Mouse (Mus musculus) T-helper 17 cell (primary cell): ENCODE data around the gene Slc25a34.

Experiments
- in situ Hi-C, 2 experiments: fragments of 300-600 bp; cut with MboI, MseI; formaldehyde crosslinking; loops; 1 replicate in 1 of 2; 2 replicates in 1 of 2; pipeline ENCODE4 v1.15.1; 2025; ENCODE audit warnings: high pct_unique_total_duplicates in 2 of 2

The Slc25a34 gene

DNA sequence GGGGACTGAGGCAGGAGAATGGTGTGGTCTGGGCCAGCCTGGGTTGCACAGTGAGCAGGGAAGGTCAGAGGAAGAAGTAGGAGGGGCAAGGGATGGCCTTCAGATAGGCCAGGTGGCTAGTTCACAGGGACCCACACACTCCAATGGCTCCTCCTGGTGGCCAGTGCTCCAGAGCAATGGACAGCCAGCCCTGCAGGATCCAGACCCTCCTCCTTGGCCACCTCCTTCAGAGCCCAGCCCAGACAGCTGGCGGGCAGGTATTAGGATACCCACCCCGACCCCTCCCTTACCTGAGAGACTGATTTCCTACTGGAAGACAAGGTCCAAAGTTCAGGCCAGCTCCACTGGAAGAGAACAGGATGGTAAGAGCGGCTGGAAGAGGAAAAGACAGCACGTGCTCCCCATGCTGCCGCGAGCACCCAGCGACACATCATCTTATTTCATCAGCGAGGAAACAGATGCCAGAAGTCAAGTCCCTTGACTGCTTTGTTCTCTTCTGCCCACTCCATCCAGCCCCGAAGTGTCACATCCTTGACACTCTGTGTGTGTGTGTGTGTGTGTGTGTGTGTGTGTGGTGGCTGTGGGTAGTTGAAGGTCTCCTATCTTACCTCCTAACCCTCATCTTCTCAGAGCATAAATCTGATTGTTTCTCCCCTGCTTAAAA, 27.9 kb downstream of the Slc25a34 start:
- in situ Hi-C loops = no loop called here

DNA sequence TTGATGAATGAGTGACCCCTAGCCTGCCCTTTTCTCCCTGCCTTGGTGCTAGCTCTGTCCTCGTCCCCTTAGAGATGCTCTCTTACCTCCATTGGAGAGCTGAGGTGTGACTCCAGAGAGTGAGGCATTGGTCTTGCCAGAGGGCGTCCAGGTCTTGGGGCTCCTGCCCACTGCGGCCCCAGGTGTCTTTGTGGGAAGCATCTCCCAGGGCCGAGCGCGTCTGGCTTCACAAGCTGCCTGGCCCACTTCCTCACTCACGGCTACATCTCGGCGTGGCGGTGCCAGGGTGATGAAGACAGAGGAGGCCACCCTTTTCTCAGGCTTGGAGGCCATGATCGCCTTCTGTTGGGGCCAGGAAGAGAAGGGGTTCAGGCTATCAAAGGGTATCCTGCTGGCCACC, 28.5 kb downstream of the Slc25a34 start:
- in situ Hi-C loops = no loop called here

DNA sequence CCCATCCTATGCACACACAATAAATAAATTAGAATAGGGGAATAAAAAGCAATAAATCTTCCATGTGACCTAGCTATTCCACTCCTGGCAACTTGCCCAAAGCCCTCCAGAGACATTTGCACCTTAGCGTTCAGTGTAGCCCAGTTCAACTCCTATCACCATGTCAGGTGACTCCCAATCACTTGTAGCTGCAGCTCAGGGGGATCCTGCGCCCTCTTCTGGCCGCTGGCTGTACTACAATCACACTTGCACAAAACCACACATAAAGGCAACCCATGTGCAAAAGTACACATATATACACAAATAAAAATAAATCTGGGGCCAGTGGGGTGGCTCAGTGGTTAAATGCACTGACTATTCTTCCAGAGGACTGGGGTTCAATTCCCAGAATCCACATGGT, 32.1 kb downstream of the Slc25a34 start:
- in situ Hi-C loops = no loop called here

DNA sequence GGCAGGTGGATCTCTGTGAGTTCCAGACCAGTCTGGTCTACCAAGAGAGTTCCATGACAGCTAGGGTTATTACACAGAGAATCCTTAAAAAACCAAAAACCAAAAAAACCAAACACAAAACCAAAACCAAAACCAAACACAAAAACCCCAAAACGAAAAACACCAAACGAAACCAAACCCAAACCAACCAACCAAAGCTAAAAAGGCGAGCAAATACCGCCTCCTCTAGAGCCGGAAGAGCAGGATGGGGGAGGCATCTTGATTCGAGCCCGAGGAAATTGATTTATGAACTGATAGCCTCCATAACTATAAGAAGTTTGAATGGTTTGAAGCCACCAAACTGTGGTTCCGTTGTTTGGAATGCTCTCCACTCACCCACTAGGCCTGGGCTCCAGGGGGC, 39.7 kb downstream of the Slc25a34 start:
- in situ Hi-C loops = no loop called here

DNA sequence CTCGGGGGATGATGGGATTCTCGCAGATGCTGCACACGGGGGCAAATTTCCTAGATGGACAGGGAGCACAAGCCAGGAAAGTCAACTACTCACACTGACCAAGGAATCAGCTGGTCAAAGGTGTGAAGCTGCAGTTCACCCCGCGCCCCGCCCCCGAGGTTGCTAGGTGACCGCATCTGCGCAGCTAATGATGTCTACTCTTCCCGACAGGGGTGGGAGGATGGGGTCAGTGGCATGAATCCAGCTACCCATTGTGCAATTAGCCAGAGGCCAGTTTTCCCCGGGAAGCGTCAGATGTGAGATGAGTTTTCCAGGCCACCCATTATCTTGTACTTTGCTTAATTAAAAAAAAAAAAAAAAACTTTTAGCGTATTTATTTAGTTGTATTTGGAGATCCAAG, 42.6 kb downstream of the Slc25a34 start:
- in situ Hi-C loops = no loop called here

DNA sequence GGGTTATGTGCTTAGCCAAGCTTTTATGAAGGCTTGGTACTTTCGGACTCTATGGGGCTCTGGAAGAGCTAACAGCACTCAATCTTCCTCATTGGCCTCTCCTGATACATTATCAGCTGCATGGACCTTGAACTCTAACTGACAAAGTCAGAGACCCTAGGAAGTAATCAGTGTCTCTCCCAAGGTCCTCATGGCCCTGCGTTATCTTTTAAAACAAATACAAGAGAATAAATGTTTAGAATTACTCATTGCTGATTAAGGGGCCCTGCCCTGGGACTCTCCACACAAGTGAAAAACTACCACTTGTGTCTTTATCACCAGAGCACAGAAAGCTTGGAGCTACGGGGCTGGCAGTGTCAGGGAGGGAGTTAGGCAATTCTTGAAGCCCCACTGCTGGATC, 44.8 kb downstream of the Slc25a34 start:
- in situ Hi-C loops = loop anchor here (5.0 to 10.0 kb wide), 2 partner anchors 107 to 184 kb away; partner anchors contain the start of gene Clcnka (in 1 of the 2)

DNA sequence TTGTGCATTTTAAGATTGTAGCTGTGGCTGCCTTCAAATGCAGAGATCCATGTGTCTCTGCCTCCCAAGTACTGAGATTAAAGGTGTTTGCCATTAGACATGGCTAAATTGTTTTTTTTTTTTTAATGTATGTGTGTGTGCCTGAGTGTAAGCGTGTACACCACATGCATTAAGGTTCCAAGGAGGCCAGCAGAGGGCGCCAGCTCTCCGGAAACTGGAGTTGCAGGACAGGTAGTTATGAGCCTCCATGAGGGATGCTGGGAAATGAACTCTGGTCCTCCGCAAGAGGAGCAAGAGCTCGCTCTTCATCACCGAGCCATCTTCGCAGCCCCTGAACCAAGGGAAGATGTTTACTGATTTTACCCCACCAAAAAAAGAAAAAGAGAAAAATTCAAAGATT, 46.7 kb downstream of the Slc25a34 start:
- in situ Hi-C loops = loop anchor here (5.0 to 10.0 kb wide), 2 partner anchors 105 to 182 kb away; partner anchors contain the start of gene Clcnka (in 1 of the 2)

DNA sequence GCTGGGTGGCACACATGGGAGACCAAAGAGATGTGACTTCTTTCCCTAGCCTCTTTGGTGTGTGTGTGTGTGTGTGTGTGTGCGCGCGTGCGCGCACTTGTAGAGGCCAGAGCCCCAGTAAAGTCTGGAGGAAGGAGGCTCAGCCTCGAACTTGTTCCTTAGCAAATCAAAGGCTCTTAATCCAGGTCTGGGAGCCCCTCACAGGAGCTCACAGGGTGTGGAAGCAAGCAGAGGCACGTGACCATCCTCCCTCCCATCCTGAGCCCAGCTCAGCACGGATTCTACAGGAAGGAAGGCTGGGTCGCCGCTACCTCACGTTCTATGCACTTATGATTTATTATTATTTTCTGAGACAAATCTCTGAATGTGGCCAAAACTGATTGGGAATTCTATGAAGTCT, 47.2 kb downstream of the Slc25a34 start:
- in situ Hi-C loops = loop anchor here (5.0 to 10.0 kb wide), 2 partner anchors 104 to 182 kb away; partner anchors contain the start of gene Clcnka (in 1 of the 2)

DNA sequence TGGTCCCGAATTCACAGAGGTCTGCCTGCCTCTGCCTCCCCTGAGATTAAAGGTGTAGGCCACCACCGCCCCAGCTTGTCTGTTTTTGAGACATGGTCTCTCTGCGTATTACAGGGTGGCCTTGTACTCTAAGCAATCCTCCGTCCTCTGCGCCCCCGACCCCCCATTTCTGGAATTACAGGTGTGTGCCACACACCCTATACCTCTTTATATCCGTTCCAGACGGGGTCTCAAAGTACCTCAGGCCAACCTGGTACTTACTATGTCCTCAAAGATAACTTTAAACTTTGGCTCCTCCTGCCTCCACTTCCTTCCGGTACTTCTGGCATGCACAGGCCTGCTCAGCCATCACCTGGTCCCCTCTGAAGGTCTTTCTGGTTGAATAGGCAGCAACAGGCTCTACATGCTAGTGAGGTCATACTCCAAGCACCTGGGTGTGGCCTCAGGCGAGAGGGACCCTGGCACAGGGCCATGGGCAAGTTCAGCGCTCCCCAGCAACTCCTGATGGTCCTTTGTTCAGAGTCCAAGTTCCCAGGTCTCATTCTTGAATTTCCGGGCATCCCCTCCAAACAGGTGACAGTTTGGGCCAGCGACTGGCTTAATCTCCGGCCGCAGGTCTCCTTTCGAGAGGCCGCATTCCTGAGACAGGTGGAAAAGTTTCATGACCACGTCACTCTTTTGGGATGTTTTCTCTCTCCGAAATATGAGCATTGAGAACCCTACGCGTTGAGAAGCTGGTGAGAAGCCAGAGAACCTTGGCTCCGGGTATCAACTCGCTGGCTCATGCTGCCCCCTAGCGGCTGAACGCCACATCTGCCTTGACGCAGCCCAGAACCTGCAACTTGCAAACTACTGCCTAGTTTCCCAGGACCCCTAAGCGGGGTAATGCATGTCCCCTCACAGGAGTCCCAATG, 48.6 kb downstream of the Slc25a34 start:
- in situ Hi-C loops = loop anchor here (5.0 to 25.0 kb wide), 3 partner anchors 103 to 1712 kb away; partner anchors contain the start of genes Clcnka (in 1 of the 2) and Pdpn (in 1 of the 2)

DNA sequence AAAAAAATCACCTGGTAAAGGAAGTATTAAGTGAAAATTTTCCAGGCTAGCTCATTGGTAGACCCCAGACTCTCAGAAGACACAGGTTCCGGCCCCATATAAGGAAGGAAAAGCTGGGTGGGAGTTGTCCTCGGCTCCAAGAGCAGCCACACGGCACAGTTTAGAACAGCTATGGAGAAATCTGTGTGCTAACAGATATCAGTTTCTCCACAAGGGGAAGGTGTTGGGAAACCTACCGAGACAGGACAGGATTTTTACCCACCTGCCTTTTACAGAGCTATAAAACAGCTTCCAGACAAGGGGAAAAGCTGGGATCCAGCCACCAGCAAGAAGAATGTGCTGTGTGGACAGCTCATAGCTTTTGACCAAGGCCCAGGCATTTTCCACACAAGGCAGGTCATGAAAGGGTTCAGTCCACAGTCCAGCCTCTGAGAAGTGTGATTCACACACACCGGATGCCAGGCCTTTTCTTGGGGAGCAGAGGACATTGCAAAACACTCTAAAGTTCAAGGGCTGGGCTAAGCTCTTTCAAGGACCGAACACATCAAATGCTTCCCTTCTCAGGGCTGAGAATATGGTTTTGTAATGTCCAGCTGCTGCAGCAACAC, 50.2 kb downstream of the Slc25a34 start:
- in situ Hi-C loops = loop anchor here (10.0 to 25.0 kb wide), 2 partner anchors 179 to 1714 kb away; partner anchors contain the start of genes Clcnka (in 1 of the 2) and Pdpn (in 1 of the 2)

DNA sequence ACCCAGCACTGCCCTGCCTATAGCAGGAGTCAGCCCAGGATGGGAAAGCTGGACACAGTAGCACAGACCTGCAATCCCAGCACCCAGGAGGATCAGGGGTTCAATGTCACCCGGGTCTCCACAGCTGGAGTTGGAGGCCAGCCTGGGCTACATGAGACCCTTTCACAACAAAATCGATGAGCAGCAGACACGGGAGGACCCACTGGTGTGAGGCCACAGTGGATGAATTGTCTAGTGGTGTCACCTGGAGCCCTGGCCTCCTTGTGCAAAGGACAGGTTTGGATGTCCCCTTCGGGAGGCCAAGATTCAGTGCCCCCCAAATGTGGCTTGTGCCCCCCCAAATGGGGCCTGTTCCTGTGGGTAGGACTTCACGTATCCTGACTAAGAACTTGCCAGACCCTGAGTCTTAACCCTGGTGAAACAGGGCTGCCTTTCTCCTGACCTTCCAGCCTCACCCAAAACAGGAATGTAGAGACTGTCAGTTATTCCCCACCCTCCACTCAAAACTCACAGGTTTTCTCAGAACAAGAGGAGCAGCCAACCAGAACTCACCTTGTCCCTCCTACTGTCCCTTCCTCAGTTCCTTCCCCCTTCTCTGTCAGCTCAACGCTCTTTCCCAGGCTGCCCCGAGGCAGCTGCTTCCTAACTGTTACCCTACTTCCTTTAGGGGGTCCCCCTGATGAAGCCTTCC, 50.8 kb downstream of the Slc25a34 start:
- in situ Hi-C loops = loop anchor here (10.0 to 25.0 kb wide), 2 partner anchors 178 to 1714 kb away; partner anchors contain the start of genes Clcnka (in 1 of the 2) and Pdpn (in 1 of the 2)

DNA sequence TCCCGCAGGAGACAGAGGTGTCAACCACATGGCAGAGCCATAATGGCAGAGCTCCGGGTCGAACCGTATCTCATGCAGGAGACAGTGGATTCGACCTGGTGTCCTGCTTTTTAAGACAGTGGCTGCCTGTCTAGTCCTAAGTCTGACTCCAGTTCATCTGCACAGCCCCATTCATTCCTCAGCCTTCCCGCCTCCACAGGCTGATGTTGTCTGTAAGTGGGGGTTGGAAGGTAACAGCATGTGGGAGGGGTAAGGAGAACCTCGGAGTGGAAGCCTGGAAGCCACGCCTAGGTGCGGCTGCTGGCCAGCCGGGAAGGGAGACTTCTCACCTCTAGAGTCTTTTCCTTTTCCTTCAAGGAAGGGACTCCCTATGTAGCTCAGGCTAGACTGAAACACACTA, 51.7 kb downstream of the Slc25a34 start:
- in situ Hi-C loops = loop anchor here (10.0 to 25.0 kb wide), 2 partner anchors 177 to 1715 kb away; partner anchors contain the start of genes Clcnka (in 1 of the 2) and Pdpn (in 1 of the 2)

DNA sequence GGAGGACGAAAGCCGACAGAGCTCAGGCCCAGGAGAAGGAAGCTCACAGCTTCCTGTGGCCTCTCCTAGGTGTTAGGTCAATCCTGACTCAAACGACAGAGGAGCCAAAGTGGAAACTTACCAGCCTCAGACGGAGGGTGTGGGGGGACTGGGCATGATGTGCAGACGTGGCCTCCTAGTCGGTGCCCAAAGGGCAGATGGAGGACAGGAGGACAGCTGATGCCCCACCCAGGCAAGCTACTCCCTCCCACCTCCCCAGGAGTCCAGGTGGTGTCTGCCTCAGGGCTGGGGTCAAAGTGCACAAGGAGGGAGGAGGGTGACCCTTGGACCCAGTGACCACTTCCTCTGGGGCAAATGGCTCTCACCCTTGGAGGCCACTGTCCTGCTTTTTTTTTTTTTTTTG, 52.3 kb downstream of the Slc25a34 start:
- in situ Hi-C loops = loop anchor here (10.0 to 25.0 kb wide), 2 partner anchors 177 to 1716 kb away; partner anchors contain the start of genes Clcnka (in 1 of the 2) and Pdpn (in 1 of the 2)

DNA sequence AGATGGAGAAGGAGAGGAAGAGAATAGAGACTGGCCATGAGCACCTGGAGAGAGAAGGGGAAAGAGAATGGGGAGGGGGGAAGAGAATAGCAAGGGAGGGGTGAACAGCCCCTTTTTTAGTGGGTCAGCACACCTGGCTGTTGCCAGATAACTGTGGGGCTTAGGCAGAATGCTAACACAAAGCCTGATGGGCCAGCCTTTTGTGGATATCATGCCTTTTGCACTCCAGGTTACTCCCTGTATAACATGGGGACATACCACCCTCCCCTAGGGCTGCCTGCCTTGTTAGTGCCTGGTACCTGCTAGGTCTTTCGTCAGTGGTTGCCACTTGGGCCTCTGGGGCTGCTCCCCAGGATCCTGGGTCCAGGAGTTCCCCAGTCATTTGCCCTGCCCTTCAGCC, 52.8 kb downstream of the Slc25a34 start:
- in situ Hi-C loops = loop anchor here (10.0 to 25.0 kb wide), 2 partner anchors 176 to 1716 kb away; partner anchors contain the start of genes Clcnka (in 1 of the 2) and Pdpn (in 1 of the 2)

DNA sequence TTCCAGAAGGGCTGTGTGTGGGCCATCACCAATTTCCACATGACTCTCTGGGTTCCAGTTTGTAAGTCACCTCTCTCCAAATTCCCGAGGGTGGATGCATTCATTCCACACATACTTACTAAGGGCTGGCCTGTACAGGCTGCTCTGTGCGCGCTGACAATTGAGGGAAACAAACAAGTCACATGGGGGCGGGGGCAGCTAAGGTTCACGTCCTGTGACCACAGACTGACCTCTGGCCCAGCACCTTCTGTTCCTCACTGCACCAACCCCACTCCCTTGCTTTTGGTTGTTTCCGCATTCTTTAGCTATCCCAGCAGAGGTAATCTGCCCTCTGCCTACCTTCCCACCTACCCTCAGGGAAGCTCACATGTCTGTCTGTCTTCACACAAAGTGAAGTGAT, 53.6 kb downstream of the Slc25a34 start:
- in situ Hi-C loops = loop anchor here (10.0 to 25.0 kb wide), 2 partner anchors 175 to 1717 kb away; partner anchors contain the start of genes Clcnka (in 1 of the 2) and Pdpn (in 1 of the 2)

DNA sequence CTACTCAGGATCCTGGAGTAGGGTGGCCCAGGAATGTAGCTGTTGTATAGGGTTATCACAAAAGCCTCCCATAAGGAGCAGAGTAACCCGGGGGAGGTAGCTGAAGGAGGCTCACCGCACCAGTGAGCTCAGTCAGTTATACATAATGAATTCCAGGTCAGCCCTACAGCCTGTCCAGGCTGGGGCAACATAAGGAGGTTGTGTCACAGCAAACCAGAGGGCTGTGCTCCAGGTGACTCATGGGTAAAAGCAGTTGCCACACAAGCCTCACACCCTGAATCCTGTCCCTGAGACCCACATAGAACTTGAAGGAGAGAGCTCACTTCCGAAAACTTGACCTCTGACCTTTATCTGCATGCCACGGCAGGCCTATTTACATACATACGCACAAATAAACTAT, 54.7 kb downstream of the Slc25a34 start:
- in situ Hi-C loops = loop anchor here (5.0 to 25.0 kb wide), 5 partner anchors 74 to 1718 kb away; partner anchors contain the start of gene Pdpn (in 1 of the 2)
